Mouse (Mus musculus) MEL (cell line): ENCODE results near the gene Itm2c. TPM values are rescaled to one million over a fixed set of nuclear protein-coding genes. Genes with fewer than 3 reads are reported as not detected.

Source experiments
- DNase-seq: peaks from one replicate; pipeline ENCODE4 v3.0.0; 2011; ENCODE audit warnings: low read depth, low spot score
- H3K27ac ChIP-seq: 2 replicates; pipeline ENCODE4 v1.5.1; 2012; ENCODE audit warnings: low read depth, mild to moderate bottlenecking, control low read depth, low read length, moderate library complexity; ENCODE audit not compliant: control insufficient read depth
- H3K27me3 ChIP-seq, 2 experiments: fragments of 150-350 bp in 1 of 2; sonication (generic) in 1 of 2; 2 replicates each; pipeline ENCODE4 v1.6.1; 2012; ENCODE audit warnings: low read length in 2 of 2, mild to moderate bottlenecking in 2 of 2, improper control_type of control experiment in 1 of 2, moderate library complexity in 1 of 2; ENCODE audit not compliant: insufficient read depth in 2 of 2, control insufficient read depth in 1 of 2
- H3K36me3 ChIP-seq, 2 experiments: 2 replicates each; pipeline ENCODE4 v1.6.1; 2012 to 2014; ENCODE audit warnings: low read length in 2 of 2, improper control_type of control experiment in 1 of 2, inconsistent platforms in 1 of 2, mild to moderate bottlenecking in 1 of 2; ENCODE audit not compliant: insufficient read depth in 2 of 2, control insufficient read depth in 1 of 2
- H3K4me1 ChIP-seq, 2 experiments: fragments of 150-350 bp in 1 of 2; sonication (generic) in 1 of 2; 2 replicates each; pipeline ENCODE4 v1.6.1; 2012; ENCODE audit warnings: low read length in 2 of 2, improper control_type of control experiment in 1 of 2, mild to moderate bottlenecking in 1 of 2; ENCODE audit not compliant: insufficient read depth in 2 of 2, control insufficient read depth in 1 of 2
- H3K4me3 ChIP-seq, 2 experiments: fragments of 150-350 bp in 1 of 2; sonication (generic) in 1 of 2; 2 replicates each; pipeline ENCODE4 v1.5.1; 2012; ENCODE audit warnings: low read depth in 2 of 2, low read length in 2 of 2, mild to moderate bottlenecking in 2 of 2, moderate library complexity in 2 of 2, control low read depth in 1 of 2, improper control_type of control experiment in 1 of 2; ENCODE audit not compliant: control insufficient read depth in 1 of 2, insufficient read depth in 1 of 2
- H3K79me2 ChIP-seq: 2 replicates; pipeline ENCODE4 v1.6.1; 2012; ENCODE audit warnings: mild to moderate bottlenecking, low read length, moderate library complexity; ENCODE audit not compliant: control insufficient read depth, poor library complexity, insufficient read depth
- H3K9ac ChIP-seq: 2 replicates; pipeline ENCODE4 v1.6.1; 2012; ENCODE audit warnings: low read depth, mild to moderate bottlenecking, control low read depth, low read length, moderate library complexity; ENCODE audit not compliant: control insufficient read depth, poor library complexity, severe bottlenecking
- H3K9me3 ChIP-seq: fragments of 150-350 bp; sonication (generic); replicated peaks from 2 replicates; pipeline ENCODE4 v1.6.1; 2012; ENCODE audit warnings: mild to moderate bottlenecking, low read length, improper control_type of control experiment, moderate library complexity; ENCODE audit not compliant: insufficient read depth
- BHLHE40 ChIP-seq: IDR thresholded peaks from 2 replicates; pipeline ENCODE4 v1.6.1; 2012; ENCODE audit warnings: low read depth, mild to moderate bottlenecking, inconsistent platforms, low read length, improper control_type of control experiment, borderline replicate concordance
- CHD1 ChIP-seq: IDR thresholded peaks from 2 replicates; pipeline ENCODE4 v1.6.1; 2012; ENCODE audit warnings: low read depth, mild to moderate bottlenecking, inconsistent platforms, low read length, improper control_type of control experiment
- CTCF ChIP-seq, 3 experiments: IDR thresholded peaks in 2 of 3; conservative IDR thresholded peaks in 1 of 3; 2 replicates each; pipeline ENCODE4 v1.5.1; 2011 to 2012; ENCODE audit warnings: low read length in 3 of 3, low read depth in 2 of 3, mild to moderate bottlenecking in 2 of 3, improper control_type of control experiment in 1 of 3, inconsistent platforms in 1 of 3, mixed read lengths in 1 of 3, moderate library complexity in 1 of 3; ENCODE audit not compliant: control insufficient read depth in 1 of 3, insufficient read depth in 1 of 3, poor library complexity in 1 of 3, severe bottlenecking in 1 of 3
- ELF1 ChIP-seq: IDR thresholded peaks from 2 replicates; pipeline ENCODE4 v1.6.1; 2014; ENCODE audit warnings: low read depth, mild to moderate bottlenecking, inconsistent platforms, low read length, improper control_type of control experiment, moderate library complexity
- GATA1 ChIP-seq: IDR thresholded peaks from 2 replicates; pipeline ENCODE4 v1.6.1; 2011; ENCODE audit warnings: low read depth, low read length, improper control_type of control experiment
- HCFC1 ChIP-seq: IDR thresholded peaks from 2 replicates; pipeline ENCODE4 v1.6.1; 2012; ENCODE audit warnings: low read depth, mild to moderate bottlenecking, inconsistent platforms, low read length, improper control_type of control experiment, moderate library complexity
- MAFK ChIP-seq: IDR thresholded peaks from 2 replicates; pipeline ENCODE4 v1.6.1; 2011; ENCODE audit warnings: low read depth, mild to moderate bottlenecking, low read length, improper control_type of control experiment, borderline replicate concordance
- MAZ ChIP-seq: IDR thresholded peaks from 2 replicates; pipeline ENCODE4 v1.6.1; 2012; ENCODE audit warnings: low read depth, mild to moderate bottlenecking, inconsistent platforms, low read length, improper control_type of control experiment
- MEF2A ChIP-seq: IDR thresholded peaks from 2 replicates; pipeline ENCODE4 v1.6.1; 2014; ENCODE audit warnings: low read depth, mild to moderate bottlenecking, inconsistent platforms, low read length, improper control_type of control experiment; ENCODE audit not compliant: poor library complexity, insufficient replicate concordance, severe bottlenecking; ENCODE audit errors: extremely low read depth
- MYC ChIP-seq: IDR thresholded peaks from 2 replicates; pipeline ENCODE4 v1.6.1; 2011; ENCODE audit warnings: low read depth, mild to moderate bottlenecking, low read length, improper control_type of control experiment, moderate library complexity
- NRF1 ChIP-seq: IDR thresholded peaks from 2 replicates; pipeline ENCODE4 v1.6.1; 2014; ENCODE audit warnings: low read depth, mild to moderate bottlenecking, inconsistent platforms, low read length, improper control_type of control experiment, moderate library complexity; ENCODE audit not compliant: poor library complexity, insufficient read depth, severe bottlenecking
- POLR2AphosphoS2 ChIP-seq: IDR thresholded peaks from 2 replicates; pipeline ENCODE4 v1.6.1; 2011; ENCODE audit warnings: low read length, improper control_type of control experiment
- RAD21 ChIP-seq: IDR thresholded peaks from 2 replicates; pipeline ENCODE4 v1.6.1; 2011; ENCODE audit warnings: mild to moderate bottlenecking, low read depth, low read length, improper control_type of control experiment
- RCOR1 ChIP-seq: IDR thresholded peaks from 2 replicates; pipeline ENCODE4 v1.6.1; 2012; ENCODE audit warnings: low read depth, mild to moderate bottlenecking, inconsistent platforms, low read length, improper control_type of control experiment
- SMC3 ChIP-seq: IDR thresholded peaks from 2 replicates; pipeline ENCODE4 v1.6.1; 2011; ENCODE audit warnings: low read depth, low read length, improper control_type of control experiment
- UBTF ChIP-seq: IDR thresholded peaks from 2 replicates; pipeline ENCODE4 v1.6.1; 2012; ENCODE audit warnings: low read depth, mild to moderate bottlenecking, inconsistent platforms, low read length, improper control_type of control experiment, moderate library complexity, borderline replicate concordance; ENCODE audit not compliant: insufficient read depth
- ZC3H11A ChIP-seq: IDR thresholded peaks from 2 replicates; pipeline ENCODE4 v1.6.1; 2012; ENCODE audit warnings: low read depth, mild to moderate bottlenecking, inconsistent platforms, low read length, improper control_type of control experiment
- ZKSCAN1 ChIP-seq: IDR thresholded peaks from 2 replicates; pipeline ENCODE4 v1.6.1; 2012; ENCODE audit warnings: low read depth, mild to moderate bottlenecking, inconsistent platforms, low read length, improper control_type of control experiment, moderate library complexity
- polyA plus RNA-seq, 2 experiments: library from polyadenylated mRNA; stranded (reverse) in 1 of 2; unstranded in 1 of 2; fragments of >175 nt in 1 of 2; fragments of >200 nt in 1 of 2; gene quantifications; 2 replicates each; pipeline versions ENCODE4 v1.2.1 to v1.2.4; 2012; ENCODE audit warnings: low replicate concordance in 2 of 2, low read depth in 1 of 2; ENCODE audit not compliant: insufficient read length in 2 of 2, insufficient read depth in 1 of 2, missing spikeins in 1 of 2
- total RNA-seq: library from RNA; depleted of rRNA; stranded (reverse); fragments of 300-350 nt; gene quantifications from 2 replicates; pipeline ENCODE4 v1.2.3, GENCODE M21; 2012

The Itm2c gene
- total and polyA plus RNA-seq, 3 experiments: 24.8 to 28.2 TPM; not detected in 1

DNA sequence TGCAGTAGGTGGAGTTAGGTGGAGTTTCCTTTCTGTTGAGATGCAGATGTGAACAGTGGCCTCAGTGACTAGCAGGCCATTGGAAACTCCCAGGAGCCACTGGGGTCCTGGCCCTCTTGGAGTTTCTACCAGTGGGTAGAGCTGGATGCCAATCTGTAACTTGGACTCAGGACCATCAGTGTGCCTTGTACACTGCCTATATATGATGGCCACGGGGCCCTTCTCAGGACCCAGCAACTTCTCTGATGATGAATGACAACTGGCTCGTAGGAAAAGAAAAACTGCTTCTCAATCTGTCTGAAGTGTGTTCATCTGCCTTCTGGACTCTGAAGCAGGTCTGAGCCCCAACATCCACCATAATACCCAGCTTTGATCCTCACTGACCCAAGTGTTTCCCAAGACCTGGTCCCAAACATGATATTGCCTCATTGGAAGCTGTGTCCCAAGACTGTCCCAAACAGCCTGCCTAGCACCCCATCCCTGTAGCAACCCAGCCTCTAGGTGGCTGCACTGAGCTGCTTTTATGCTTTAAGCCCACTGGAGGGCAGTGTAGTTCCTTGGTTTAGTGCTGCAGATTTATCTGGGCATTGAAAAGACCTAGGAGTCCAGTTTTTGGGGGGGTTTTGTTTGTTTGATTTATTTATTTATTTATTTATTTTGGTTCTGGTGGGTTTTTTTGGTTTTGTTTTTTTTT lies 40.9 kb upstream of the Itm2c start:
- Histone ChIP-seq H3K4me1 (peaks cover 5 to 10% of the 10 kb centered on the region in 2 experiments), H3K27me3 (no peaks in the 10 kb centered on the region), H3K79me2 (no peaks in the 10 kb centered on the region), H3K9ac (no peak overlapping the region), H3K36me3 (peaks cover 9 to 10% of the 10 kb centered on the region in 2 experiments), H3K4me3 (no peak overlapping the region), H3K9me3 (no peaks in the 10 kb centered on the region), H3K27ac (no peak overlapping the region)
- DNase-seq: peak; percentile 80
- TF ChIP-seq GATA1 (no peak), BHLHE40 (no peak), ZC3H11A (peak; percentile 70), CTCF (IDR thresholded peaks at IDR 0.05 in 2 of 3, conservative IDR thresholded peaks at IDR 0.05 in 1 of 3; ENCODE audit: control insufficient read depth in 1 of 3, insufficient read depth in 1 of 3, low read depth in 2 of 3, low read length in 3 of 3, poor library complexity in 1 of 3, severe bottlenecking in 1 of 3) (peak in 2 of 3 experiments; percentile 86 to 98; a peak in 5 of 6 replicates), HCFC1 (no peak), UBTF (no peak), ELF1 (no peak), POLR2AphosphoS2 (peak; percentile 15; the same call in 1 of the 2 replicates), RAD21 (peak; percentile 78), MAZ (no peak), SMC3 (peak; percentile 89)

DNA sequence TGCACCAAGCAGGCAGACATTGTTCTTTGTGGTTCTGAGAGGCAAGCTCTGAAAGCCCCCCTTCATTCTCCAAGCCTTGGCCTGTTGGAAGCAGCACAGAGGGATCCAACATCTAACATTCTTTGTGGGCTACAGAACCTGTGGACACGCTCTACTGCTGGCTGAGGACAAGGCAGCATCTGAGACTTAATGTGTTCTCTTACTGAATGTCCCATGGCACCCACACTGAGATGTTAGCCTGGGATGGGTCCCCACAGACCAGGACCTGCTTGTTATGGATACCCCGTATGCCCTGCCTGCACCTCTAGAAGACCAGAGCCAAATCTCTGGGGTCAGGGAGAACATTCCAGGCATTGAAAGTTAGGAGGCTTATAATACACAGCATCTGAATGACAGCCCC lies 40.2 kb upstream of the Itm2c start:
- no peak for DNase-seq
- TF ChIP-seq MEF2A: no peak
- TF ChIP-seq, all 39 proteins: peak for 0
- H3K79me2 ChIP-seq: no peaks in the 10 kb centered on the region

GRCm38 (mm10) chr1:85854475-85854874 lies 39.6 kb upstream of the Itm2c start:
- no peaks in the 10 kb centered on the region for H3K9me3 ChIP-seq
- no peak overlapping the region for H3K4me3 ChIP-seq
- no peak for TF ChIP-seq RCOR1
- peak; percentile 40 for TF ChIP-seq SMC3
- no peak for TF ChIP-seq CHD1
- peak; percentile 17 to 45 (median 41) for TF ChIP-seq CTCF (IDR thresholded peaks at IDR 0.05 in 2 of 3, conservative IDR thresholded peaks at IDR 0.05 in 1 of 3; ENCODE audit: control insufficient read depth in 1 of 3, insufficient read depth in 1 of 3, low read depth in 2 of 3, low read length in 3 of 3, poor library complexity in 1 of 3, severe bottlenecking in 1 of 3)
- no peak for TF ChIP-seq MAZ
- TF ChIP-seq ZC3H11A: no peak
- TF ChIP-seq HCFC1: no peak
- no peak for TF ChIP-seq MAFK
- TF ChIP-seq MYC: no peak
- TF ChIP-seq POLR2AphosphoS2: no peak
- peak; percentile 87 for TF ChIP-seq ZKSCAN1
- TF ChIP-seq MEF2A: no peak
- TF ChIP-seq NRF1: no peak
- DNase-seq: no peak
- H3K27ac ChIP-seq: no peak overlapping the region
- H3K9ac ChIP-seq: no peak overlapping the region
- peaks cover 6 to 9% of the 10 kb centered on the region in 2 experiments for H3K36me3 ChIP-seq
- H3K4me1 ChIP-seq: peaks cover 5 to 10% of the 10 kb centered on the region in 2 experiments
- no peaks in the 10 kb centered on the region for H3K79me2 ChIP-seq
- no peaks in the 10 kb centered on the region for H3K27me3 ChIP-seq

More for the DNA sequence above, 40.2 kb upstream of the Itm2c start:
- Histone ChIP-seq H3K9ac (no peak overlapping the region), H3K4me1 (peaks cover 5 to 10% of the 10 kb centered on the region in 2 experiments), H3K9me3 (no peaks in the 10 kb centered on the region), H3K4me3 (no peak overlapping the region), H3K27me3 (no peaks in the 10 kb centered on the region), H3K36me3 (peaks cover 9 to 10% of the 10 kb centered on the region in 2 experiments), H3K27ac (no peak overlapping the region)
